Mouse (Mus musculus) CH12.LX (cell line): Measurements from ENCODE around the gene Rpap1. TPM values are rescaled to one million over a fixed set of nuclear protein-coding genes. Genes with fewer than 3 reads are reported as not detected.

Experiments used
- DNase-seq: peaks from one replicate; pipeline ENCODE4 v3.0.0-alpha.2; 2013; ENCODE audit errors: extremely low read depth
- H3K27ac ChIP-seq: 2 replicates; pipeline ENCODE4 v1.5.1; 2012; ENCODE audit warnings: low read depth, mild to moderate bottlenecking, control low read depth, moderate library complexity; ENCODE audit not compliant: insufficient read depth
- H3K27me3 ChIP-seq: replicated peaks from 2 replicates; pipeline ENCODE3; 2012; ENCODE audit warnings: inconsistent platforms
- H3K36me3 ChIP-seq, 2 experiments: replicated peaks in 1 of 2; 2 replicates each; pipeline versions ENCODE3 to v1.6.1; 2012; ENCODE audit warnings: inconsistent platforms in 1 of 2, low read length in 1 of 2, mild to moderate bottlenecking in 1 of 2, mixed read lengths in 1 of 2, moderate library complexity in 1 of 2; ENCODE audit not compliant: control insufficient read depth in 1 of 2, insufficient read depth in 1 of 2
- H3K4me1 ChIP-seq, 2 experiments: 2 replicates each; pipeline ENCODE4 v1.6.1; 2012; ENCODE audit warnings: inconsistent platforms in 1 of 2, moderate library complexity in 1 of 2; ENCODE audit not compliant: insufficient read depth in 2 of 2, control insufficient read depth in 1 of 2
- H3K4me2 ChIP-seq: 2 replicates; pipeline ENCODE4 v1.6.1; 2012; ENCODE audit warnings: low read depth, mild to moderate bottlenecking, control low read depth; ENCODE audit not compliant: poor library complexity, insufficient read depth, severe bottlenecking
- H3K4me3 ChIP-seq, 3 experiments: fragments of 150-350 bp in 1 of 3; sonication (generic) in 1 of 3; replicated peaks in 1 of 3; 2 replicates each; pipeline versions ENCODE3 to v1.5.1; 2011 to 2012; ENCODE audit warnings: low read depth in 2 of 3, low read length in 2 of 3, mild to moderate bottlenecking in 2 of 3, moderate library complexity in 2 of 3, control low read depth in 1 of 3, improper control_type of control experiment in 1 of 3, inconsistent platforms in 1 of 3, mixed read lengths in 1 of 3; ENCODE audit not compliant: poor library complexity in 1 of 3
- H3K79me2 ChIP-seq: replicated peaks from 2 replicates; pipeline ENCODE4 v1.6.1; 2012; ENCODE audit warnings: mild to moderate bottlenecking, moderate library complexity; ENCODE audit not compliant: control insufficient read depth, poor library complexity, insufficient read depth, severe bottlenecking; ENCODE audit errors: extremely low read depth
- H3K9ac ChIP-seq: 2 replicates; pipeline ENCODE4 v1.6.1; 2012; ENCODE audit warnings: low read depth, mild to moderate bottlenecking, control low read depth, moderate library complexity; ENCODE audit not compliant: insufficient read depth
- H3K9me3 ChIP-seq: replicated peaks from 2 replicates; pipeline ENCODE3; 2012; ENCODE audit warnings: low read length, inconsistent platforms, mixed read lengths
- CHD1 ChIP-seq: IDR thresholded peaks from 2 replicates; pipeline ENCODE4 v1.6.1; 2012; ENCODE audit warnings: low read depth, low read length, improper control_type of control experiment, inconsistent platforms
- CTCF ChIP-seq, 2 experiments: IDR thresholded peaks in 1 of 2; conservative IDR thresholded peaks in 1 of 2; 2 replicates each; pipeline ENCODE4 v1.5.1; 2011 to 2012; ENCODE audit warnings: low read depth in 2 of 2, low read length in 2 of 2, improper control_type of control experiment in 1 of 2, inconsistent platforms in 1 of 2, mild to moderate bottlenecking in 1 of 2, moderate library complexity in 1 of 2
- E2F4 ChIP-seq: IDR thresholded peaks from 2 replicates; pipeline ENCODE4 v1.6.1; 2011; ENCODE audit warnings: low read depth, low read length, improper control_type of control experiment; ENCODE audit not compliant: insufficient replicate concordance
- ELF1 ChIP-seq: IDR thresholded peaks from 2 replicates; pipeline ENCODE4 v1.6.1; 2014; ENCODE audit warnings: low read depth, mild to moderate bottlenecking, inconsistent platforms, low read length, improper control_type of control experiment
- HCFC1 ChIP-seq: IDR thresholded peaks from 2 replicates; pipeline ENCODE4 v1.6.1; 2012; ENCODE audit warnings: low read depth, mild to moderate bottlenecking, inconsistent platforms, low read length, improper control_type of control experiment
- IRF4 ChIP-seq: IDR thresholded peaks from 2 replicates; pipeline ENCODE4 v1.6.1; 2014; ENCODE audit warnings: low read depth, mild to moderate bottlenecking, inconsistent platforms, low read length, improper control_type of control experiment
- JUND ChIP-seq: conservative IDR thresholded peaks from 2 replicates; pipeline ENCODE4 v1.6.1; 2011; ENCODE audit warnings: low read depth, low read length, improper control_type of control experiment
- KAT2A ChIP-seq: IDR thresholded peaks from 2 replicates; pipeline ENCODE4 v1.6.1; 2012; ENCODE audit warnings: low read length, improper control_type of control experiment, inconsistent platforms; ENCODE audit not compliant: insufficient replicate concordance
- MAX ChIP-seq: IDR thresholded peaks from 2 replicates; pipeline ENCODE4 v1.6.1; 2011; ENCODE audit warnings: low read length, improper control_type of control experiment
- MAZ ChIP-seq: IDR thresholded peaks from 2 replicates; pipeline ENCODE4 v1.6.1; 2012; ENCODE audit warnings: low read depth, mild to moderate bottlenecking, inconsistent platforms, low read length, improper control_type of control experiment, moderate library complexity
- MYC ChIP-seq: IDR thresholded peaks from 2 replicates; pipeline ENCODE4 v1.6.1; 2011; ENCODE audit warnings: low read depth, mild to moderate bottlenecking, improper control_type of control experiment, low read length
- NELFE ChIP-seq: IDR thresholded peaks from 2 replicates; pipeline ENCODE4 v1.6.1; 2011; ENCODE audit warnings: low read depth, low read length, improper control_type of control experiment
- NRF1 ChIP-seq: IDR thresholded peaks from 2 replicates; pipeline ENCODE4 v1.6.1; 2014; ENCODE audit warnings: low read depth, mild to moderate bottlenecking, inconsistent platforms, low read length, improper control_type of control experiment, moderate library complexity
- POLR2AphosphoS2 ChIP-seq: IDR thresholded peaks from 2 replicates; pipeline ENCODE4 v1.6.1; 2011; ENCODE audit warnings: low read depth, low read length, improper control_type of control experiment
- RAD21 ChIP-seq: IDR thresholded peaks from 2 replicates; pipeline ENCODE4 v1.6.1; 2011; ENCODE audit warnings: low read depth, mild to moderate bottlenecking, low read length, improper control_type of control experiment, moderate library complexity
- SMC3 ChIP-seq: IDR thresholded peaks from 2 replicates; pipeline ENCODE4 v1.6.1; 2011; ENCODE audit warnings: low read depth, low read length, improper control_type of control experiment
- UBTF ChIP-seq: IDR thresholded peaks from 2 replicates; pipeline ENCODE4 v1.6.1; 2012; ENCODE audit warnings: low read depth, mild to moderate bottlenecking, inconsistent platforms, low read length, improper control_type of control experiment, moderate library complexity
- USF1 ChIP-seq: IDR thresholded peaks from 2 replicates; pipeline ENCODE4 v1.6.1; 2014; ENCODE audit warnings: low read depth, mild to moderate bottlenecking, inconsistent platforms, low read length, improper control_type of control experiment
- ZC3H11A ChIP-seq: IDR thresholded peaks from 2 replicates; pipeline ENCODE4 v1.6.1; 2012; ENCODE audit warnings: low read depth, mild to moderate bottlenecking, inconsistent platforms, low read length, improper control_type of control experiment
- ZKSCAN1 ChIP-seq: IDR thresholded peaks from 2 replicates; pipeline ENCODE4 v1.6.1; 2012; ENCODE audit warnings: low read depth, inconsistent platforms, low read length, improper control_type of control experiment, borderline replicate concordance
- ZNF384 ChIP-seq: IDR thresholded peaks from 2 replicates; pipeline ENCODE4 v1.6.1; 2012; ENCODE audit warnings: low read depth, low read length, improper control_type of control experiment, inconsistent platforms
- dilution Hi-C: fragments of 300-500 bp; cut with MboI; formaldehyde crosslinking; loops from 2 replicates; pipeline ENCODE4 v1.14.3; 2020; ENCODE audit warnings: low sequenced_read_pairs; ENCODE audit not compliant: extremely low pct_unique_long_range_greater_than_20kb, extremely low pct_ligation_motif_present
- in situ Hi-C: fragments of 300-500 bp; cut with MboI; formaldehyde crosslinking; loops from 3 replicates; pipeline ENCODE4 v1.14.3; 2019; ENCODE audit warnings: low sequenced_read_pairs, low pct_ligation_motif_present, low pct_unique_long_range_greater_than_20kb, mixed read lengths
- polyA plus RNA-seq: library from polyadenylated mRNA; unstranded; fragments of >175 nt; gene quantifications from 2 replicates; pipeline ENCODE4 v1.2.1, GENCODE M21; 2012; ENCODE audit warnings: low read depth; ENCODE audit not compliant: insufficient read length
- total RNA-seq, 2 experiments: library from RNA; depleted of rRNA; stranded (reverse); fragments of 300-350 nt in 1 of 2; fragments of >200 nt in 1 of 2; gene quantifications; 2 replicates each; pipeline ENCODE4 v1.2.3; 2012 to 2014

Gene Rpap1
- total and polyA plus RNA-seq, 3 experiments: 8.5 to 34.7 (median 31.8) TPM

GRCm38 (mm10) chr2:119758844-119759835 lies 28.2 kb downstream of the Rpap1 start:
- in situ Hi-C loops (no loop called here), dilution Hi-C loops (no loop called here)
- Histone ChIP-seq H3K27me3 (peaks cover 5% of the 10 kb centered on the region), H3K4me3 (peak overlapping the region in 1 of 3 experiments; percentile 67), H3K9ac (no peak overlapping the region), H3K79me2 (no peaks in the 10 kb centered on the region), H3K4me2 (no peak overlapping the region), H3K4me1 (peaks cover 0 to 9% of the 10 kb centered on the region in 2 experiments; a peak in 2 of 4 replicates), H3K27ac (no peak overlapping the region), H3K9me3 (no peaks in the 10 kb centered on the region), H3K36me3 (peaks cover 6 to 18% of the 10 kb centered on the region in 2 experiments)
- TF ChIP-seq ZNF384 (no peak), MAX (no peak), IRF4 (no peak), USF1 (no peak), ZKSCAN1 (no peak), MAZ (no peak), HCFC1 (no peak), ZC3H11A (no peak), NELFE (no peak), RAD21 (no peak), JUND (no peak), SMC3 (no peak), MYC (no peak), CTCF (conservative IDR thresholded peaks at IDR 0.05 in 1 of 2, IDR thresholded peaks at IDR 0.05 in 1 of 2; ENCODE audit: low read depth in 2 of 2, low read length in 2 of 2) (no peak)
- DNase-seq: no peak

GRCm38 (mm10) chr2:119758101-119758843 lies 29.1 kb downstream of the Rpap1 start:
- peak overlapping the region in 1 of 3 experiments; percentile 67 for H3K4me3 ChIP-seq
- H3K9me3 ChIP-seq: no peaks in the 10 kb centered on the region
- peaks cover 0 to 9% of the 10 kb centered on the region in 2 experiments for H3K36me3 ChIP-seq
- peaks cover 5% of the 10 kb centered on the region for H3K27me3 ChIP-seq
- no peak for DNase-seq
- dilution Hi-C loops: no loop called here
- no peaks in the 10 kb centered on the region for H3K79me2 ChIP-seq
- no peak for TF ChIP-seq MYC
- no peak for TF ChIP-seq POLR2AphosphoS2
- peak; percentile 89; the same call in 1 of the 2 replicates for TF ChIP-seq UBTF
- no peak for TF ChIP-seq KAT2A
- TF ChIP-seq CHD1: no peak
- TF ChIP-seq NRF1: no peak
- no peak for TF ChIP-seq E2F4
- no peak for TF ChIP-seq HCFC1
- no peak for TF ChIP-seq MAX
- peak; percentile 56 for TF ChIP-seq ELF1
- peak overlapping the region; percentile 79 for H3K4me2 ChIP-seq
- in situ Hi-C loops: no loop called here
- peaks cover 0 to 6% of the 10 kb centered on the region in 2 experiments; a peak in 2 of 4 replicates for H3K4me1 ChIP-seq
- peak overlapping the region; percentile 46; the same call in 1 of the 2 replicates for H3K9ac ChIP-seq
- no peak overlapping the region for H3K27ac ChIP-seq
